Mouse (Mus musculus) lung, adult 2 months (tissue): Measurements from ENCODE around the gene B3gnt6.
A peak's percentile ranks its signal among the peaks of the same experiment; 100 is the strongest.

Experiments used
- CTCF ChIP-seq: fragments of 200-500 bp; IDR thresholded peaks from 2 replicates; pipeline ENCODE4 v1.5.1; 2011; ENCODE audit warnings: mild to moderate bottlenecking, low read length, control low read depth; ENCODE audit not compliant: insufficient read depth
- POLR2A ChIP-seq: fragments of 200-500 bp; IDR thresholded peaks from 2 replicates; pipeline ENCODE4 v1.6.1; 2011; ENCODE audit warnings: low read depth, mild to moderate bottlenecking, control low read depth, low read length, borderline replicate concordance; ENCODE audit errors: extremely low read depth

GRCm38 (mm10) chr7:98191571-98192250 lies 7.6 kb downstream of the B3gnt6 start:
- TF ChIP-seq CTCF: peak; percentile 71
- no peak for TF ChIP-seq POLR2A
